Mouse (Mus musculus) embryo, embryonic 11 days (tissue): Measurements from ENCODE around the gene Ppm1m.

ENCODE experiments used
- DNase-seq: peaks from one replicate; pipeline ENCODE4 v3.0.0-alpha.2; 2015

Ppm1m gene

GRCm38 (mm10) chr9:106216971-106217370 lies 17.4 kb upstream of the Ppm1m start:
- no peak for DNase-seq

DNA sequence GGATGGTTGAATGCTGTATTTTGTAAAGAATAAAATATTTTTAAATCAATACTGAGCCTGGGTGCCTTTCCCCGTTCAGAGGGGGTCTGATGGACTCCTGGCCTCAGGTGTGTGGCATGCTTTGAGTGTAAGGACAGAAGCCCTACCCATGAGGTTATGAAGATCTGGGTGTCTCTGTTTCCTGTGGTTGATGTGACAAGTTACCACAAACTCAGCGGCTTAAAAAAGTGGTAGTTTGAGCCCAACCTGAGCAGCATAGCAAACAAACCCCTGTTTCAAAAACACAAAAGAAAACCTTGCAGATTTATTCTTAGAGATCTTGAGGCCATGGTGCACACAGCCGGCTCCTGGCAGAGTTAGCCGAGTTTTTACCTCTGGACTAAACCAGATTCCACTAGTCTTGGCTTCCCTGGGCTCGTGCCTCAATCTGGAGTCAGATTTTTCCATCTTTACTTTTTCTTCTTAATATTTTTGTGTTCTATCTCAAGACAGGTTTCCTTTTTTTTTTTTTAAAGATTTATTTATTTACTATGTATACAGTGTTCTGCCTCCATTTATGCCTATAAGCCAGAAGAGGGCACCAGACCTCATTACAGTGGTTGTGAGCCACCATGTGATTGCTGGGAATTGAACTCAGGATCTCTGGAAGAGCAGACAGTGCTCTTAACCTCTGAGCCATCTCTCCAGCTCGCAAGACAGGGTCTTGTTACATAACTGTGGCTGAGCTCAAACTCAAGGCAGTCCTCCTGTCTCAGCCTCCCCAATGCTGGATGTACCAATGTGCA lies 16.0 kb upstream of the Ppm1m start:
- DNase-seq = no peak

- DNase-seq = no peak
Measured at GRCm38 (mm10) chr9:106212594-106212981, 13.0 kb upstream of the Ppm1m start.

DNA sequence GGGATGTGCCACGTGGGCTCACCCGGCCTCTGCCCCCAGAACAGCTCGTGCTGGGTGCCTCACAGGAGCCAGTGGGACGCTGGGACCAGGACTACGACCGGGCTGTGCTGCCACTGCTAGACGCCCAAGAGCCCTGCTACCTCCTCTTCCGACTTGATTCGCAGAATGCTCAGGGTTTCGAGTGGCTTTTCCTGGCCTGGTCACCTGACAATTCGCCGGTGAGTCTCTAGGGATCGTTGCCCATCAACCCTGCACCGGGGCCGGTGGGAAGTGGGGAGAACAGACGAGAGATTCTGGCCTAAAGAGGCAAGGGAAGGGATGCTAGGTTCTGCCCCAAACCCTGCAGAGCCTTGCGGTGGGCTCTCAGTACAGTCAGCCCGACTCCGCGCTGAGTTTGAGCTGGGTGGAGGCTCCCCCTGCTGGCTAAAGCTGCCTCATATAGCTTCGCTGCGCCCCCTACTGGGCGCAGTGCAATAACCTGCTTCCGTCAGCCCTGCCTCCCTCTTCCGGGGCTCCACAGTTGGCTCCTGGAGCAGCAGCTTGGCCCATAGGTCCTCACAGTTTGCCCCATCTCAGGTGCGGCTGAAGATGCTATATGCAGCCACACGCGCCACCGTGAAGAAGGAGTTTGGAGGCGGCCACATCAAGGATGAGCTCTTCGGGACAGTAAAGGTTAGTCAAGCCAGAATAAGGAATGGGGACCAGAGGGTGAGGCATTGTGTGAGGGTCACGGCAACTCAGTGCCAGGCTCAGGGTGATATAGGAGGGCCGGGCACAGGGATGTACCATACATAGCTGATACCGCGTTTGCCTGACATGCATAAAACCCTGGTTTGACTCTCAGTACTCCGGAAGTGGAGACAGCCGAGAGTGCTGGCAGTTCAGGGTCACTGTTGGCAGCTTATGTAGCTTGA lies 12.4 kb upstream of the Ppm1m start:
- peak; percentile 96 for DNase-seq

GRCm38 (mm10) chr9:106210853-106211609 lies 11.5 kb upstream of the Ppm1m start:
- no peak for DNase-seq

DNA sequence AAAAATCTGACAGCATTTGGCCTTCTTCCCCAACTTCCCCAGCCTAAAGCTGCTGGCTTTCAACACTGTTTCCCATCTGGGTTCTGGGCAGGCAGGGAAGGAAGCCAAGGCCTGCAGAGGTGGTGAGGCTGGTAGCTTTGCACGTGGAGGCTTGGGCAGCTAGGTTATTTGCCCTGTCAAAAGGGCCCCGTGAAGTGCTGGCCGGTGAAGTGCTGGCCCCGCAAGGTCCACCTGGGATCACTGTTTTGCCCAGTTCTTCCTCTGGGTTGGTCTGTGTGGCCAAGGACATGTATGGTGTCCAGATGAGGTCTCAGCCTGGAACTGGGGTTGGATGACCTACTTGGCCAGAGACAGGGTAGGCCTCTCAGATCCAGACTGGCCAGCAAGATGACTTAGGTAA lies 10.4 kb upstream of the Ppm1m start:
- DNase-seq = no peak

GRCm38 (mm10) chr9:106208181-106208580 lies 8.6 kb upstream of the Ppm1m start:
- DNase-seq = no peak

- DNase-seq = no peak
Measured at GRCm38 (mm10) chr9:106206515-106206914, 7.0 kb upstream of the Ppm1m start.

DNA sequence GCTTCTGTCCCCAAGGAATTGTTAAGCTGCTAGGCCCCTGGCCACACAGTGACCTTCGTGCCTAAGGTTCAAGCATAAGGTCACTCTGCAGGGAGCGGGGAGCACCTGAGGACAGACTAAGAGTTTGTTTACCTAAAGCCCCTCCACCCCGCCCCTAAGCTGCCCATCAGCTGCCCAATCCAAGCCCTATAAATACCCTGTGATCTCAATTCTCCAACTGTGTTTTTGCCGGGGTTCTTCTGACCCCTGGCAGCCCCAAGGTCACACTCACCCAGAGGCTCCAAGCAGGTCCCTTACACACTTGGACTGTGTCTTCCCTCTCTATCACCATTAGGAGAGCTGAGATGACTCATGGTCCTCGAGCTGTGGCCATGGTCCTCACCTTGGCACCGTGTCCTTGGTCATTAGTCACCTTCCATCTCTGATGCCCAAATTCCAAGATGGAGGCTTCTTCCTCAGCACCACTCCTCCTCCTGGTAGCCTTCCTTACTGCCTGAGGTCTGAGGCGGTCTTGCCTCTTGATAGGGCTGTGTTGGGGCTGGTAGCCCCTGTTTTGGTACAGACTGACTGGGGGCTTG lies 6.3 kb upstream of the Ppm1m start:
- no peak for DNase-seq

DNA sequence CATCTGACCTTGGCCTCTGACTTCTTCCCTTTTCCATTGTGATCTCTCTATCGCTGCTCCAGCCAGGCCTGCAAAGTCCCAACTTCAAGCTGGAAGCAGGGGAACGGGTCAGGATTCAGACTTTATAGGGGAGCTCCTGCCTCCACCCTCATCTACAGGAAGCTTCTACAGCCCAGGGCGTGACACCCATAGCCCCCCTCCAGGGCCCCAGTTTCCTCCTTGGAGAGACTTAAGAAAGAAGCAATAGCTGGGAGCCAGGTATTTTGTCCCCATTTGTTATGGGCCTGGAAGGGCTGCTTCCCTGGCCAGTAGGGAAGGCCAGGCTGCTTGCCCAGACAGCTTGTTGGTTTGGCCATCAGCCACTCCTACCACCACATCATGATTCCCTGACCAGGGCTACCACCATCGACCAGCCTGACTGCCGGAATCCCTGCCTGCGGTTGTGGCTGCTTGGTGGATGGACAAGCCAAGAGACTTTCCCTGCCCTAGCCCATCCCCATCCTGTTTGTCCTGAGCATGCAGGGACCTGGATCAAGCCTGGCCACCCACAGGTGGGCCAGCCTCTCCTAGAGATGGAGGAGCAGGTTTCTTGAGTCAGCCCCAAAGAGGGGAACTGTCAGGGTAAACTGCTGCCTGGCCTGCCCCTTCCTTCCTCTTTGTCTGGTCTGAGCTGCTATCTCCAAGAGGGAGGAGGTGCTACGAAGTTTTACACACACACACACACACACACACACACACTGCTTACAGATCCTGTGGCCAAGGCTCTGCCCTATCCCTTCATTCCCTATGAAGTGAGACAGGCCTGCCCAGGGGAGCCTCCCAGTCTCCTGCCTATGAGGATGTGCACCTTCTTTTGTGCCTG lies 4.7 kb upstream of the Ppm1m start:
- DNase-seq = no peak

- DNase-seq = peak; percentile 95
Measured at GRCm38 (mm10) chr9:106202819-106203636, 3.5 kb upstream of the Ppm1m start, which contains the start of gene Twf2. TSS of gene Twf2 (plus strand) at chr9:106203108.

DNA sequence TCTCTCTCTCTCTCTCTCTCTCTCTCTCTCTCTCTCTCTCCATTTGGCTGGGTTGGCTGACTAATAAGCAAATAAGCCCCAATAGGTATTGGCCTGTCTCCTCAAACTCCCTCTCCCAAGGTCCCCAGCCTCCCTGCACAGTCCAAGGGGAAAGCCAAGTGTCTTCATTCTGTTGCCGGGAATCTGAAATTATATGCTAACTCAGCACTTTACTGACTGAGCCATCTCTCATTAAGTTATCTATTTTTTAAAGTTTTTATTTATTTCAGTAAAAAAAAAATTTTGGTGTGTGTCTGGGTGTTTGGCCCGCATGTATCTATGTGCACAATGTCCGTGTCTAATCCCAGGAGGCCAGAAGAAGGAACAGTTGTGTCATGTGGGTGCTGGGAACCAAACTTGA lies 2.3 kb upstream of the Ppm1m start:
- no peak for DNase-seq

GRCm38 (mm10) chr9:106198962-106199458 lies 536 bp downstream of the Ppm1m start:
- DNase-seq = peak; percentile 89

- DNase-seq = no peak
Measured at GRCm38 (mm10) chr9:106197732-106198131, 1.8 kb downstream of the Ppm1m start.

DNA sequence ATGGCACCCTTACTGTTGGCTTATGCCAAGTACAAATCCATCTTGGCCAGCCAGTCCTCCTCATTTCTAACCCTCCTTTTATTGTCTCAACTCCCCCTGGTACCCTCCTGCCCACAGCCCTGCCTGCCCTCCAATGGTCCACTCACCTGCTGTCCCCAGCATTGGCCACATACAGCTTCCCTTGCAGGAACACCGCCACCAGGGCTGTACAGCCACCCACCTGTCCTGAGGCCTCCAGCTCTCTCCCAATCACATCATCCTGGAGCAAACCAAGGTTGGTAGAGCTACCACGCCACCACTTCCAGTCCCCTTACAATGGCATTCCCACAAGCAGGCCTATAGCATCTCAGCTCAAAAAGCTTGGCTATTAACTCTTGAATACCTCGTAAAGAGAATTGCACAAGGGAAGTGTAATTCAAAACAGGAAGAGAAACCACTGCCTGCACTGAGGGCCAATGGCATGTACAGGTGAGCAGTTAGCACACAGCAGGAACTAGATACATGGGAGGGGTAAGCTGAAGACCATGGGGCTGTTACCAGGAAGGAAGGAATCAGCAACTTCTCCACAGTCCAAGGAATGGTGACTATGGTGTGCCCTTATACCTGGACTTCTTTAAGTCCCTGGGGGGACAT lies 2.3 kb downstream of the Ppm1m start:
- no peak for DNase-seq

DNA sequence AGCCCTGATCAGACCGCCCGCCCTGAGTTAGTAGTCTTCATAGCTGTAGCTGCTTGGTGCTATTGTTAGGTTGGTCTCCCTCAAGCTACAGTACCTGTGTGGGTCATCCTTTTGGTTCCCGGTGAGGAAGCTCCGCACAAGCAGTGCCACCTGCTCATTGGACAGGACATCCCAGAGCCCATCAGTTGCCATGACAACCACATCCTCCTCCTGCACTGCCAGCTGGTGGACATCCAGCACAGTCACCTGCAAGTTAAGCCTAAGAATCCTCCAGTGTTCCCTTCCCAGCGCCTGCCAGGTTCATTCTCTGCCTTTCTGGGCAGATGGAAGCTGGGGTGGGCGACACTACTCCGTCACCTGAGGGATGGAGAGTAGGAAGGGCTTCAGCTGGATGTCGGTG lies 3.9 kb downstream of the Ppm1m start:
- no peak for DNase-seq

GRCm38 (mm10) chr9:106193930-106194807 lies 5.4 kb downstream of the Ppm1m start:
- DNase-seq = no peak

GRCm38 (mm10) chr9:106192998-106193397 lies 6.5 kb downstream of the Ppm1m start:
- no peak for DNase-seq

DNA sequence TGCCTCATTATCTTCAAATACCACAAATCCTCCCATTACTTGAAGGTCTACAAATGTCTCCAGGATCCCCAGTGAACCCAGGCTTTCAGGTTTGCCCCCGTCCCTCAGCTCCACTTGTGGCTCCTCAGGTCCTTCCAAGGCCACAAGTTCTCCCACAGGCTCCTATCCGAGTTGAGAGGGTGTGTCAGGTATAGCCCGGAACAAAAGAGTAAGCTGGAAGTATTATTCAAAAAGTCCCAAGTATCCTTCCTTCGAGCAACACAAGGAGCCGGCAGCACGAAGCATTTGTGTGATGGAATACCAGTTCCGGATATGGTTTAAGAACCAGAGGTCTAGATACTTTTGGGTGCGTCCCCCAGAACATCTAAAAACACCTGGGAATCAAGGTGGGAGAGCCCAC lies 7.5 kb downstream of the Ppm1m start:
- no peak for DNase-seq
